Mouse (Mus musculus): Measurements from ENCODE around the gene Sgcd.

- no peak for TF ChIP-seq POLR2A (IDR thresholded peaks at IDR 0.05; ENCODE audit: borderline replicate concordance, extremely low read depth, insufficient read depth, insufficient read length, poor library complexity, severe bottlenecking)
- TF ChIP-seq CTCF (IDR thresholded peaks at IDR 0.05; ENCODE audit: borderline replicate concordance, extremely low read depth, insufficient read depth, insufficient read length) = no peak
Measured at GRCm38 (mm10) chr11:47447790-47448189, 541.0 kb downstream of the Sgcd start.
